Mouse (Mus musculus) midbrain, embryonic 15.5 days (tissue): Measurements from ENCODE around the gene Gm5741. TPM values are rescaled to one million over a fixed set of nuclear protein-coding genes. Genes with fewer than 3 reads are reported as not detected.
"Not testable (repeated sequence)": the region's sequence is repeated elsewhere in the genome, so short reads cannot be mapped to it uniquely, and the experiment has no call there.

ENCODE experiments used
- ATAC-seq: fragments of 200-750 bp; cut with Nextera tagmentation; replicated peaks from 2 replicates; pipeline ENCODE4 v1.8.0; 2017; ENCODE audit warnings: moderate TSS enrichment
- H3K27ac ChIP-seq: fragments of 300-500 bp; sonication (generic); 2 replicates; pipeline ENCODE4 v1.5.1; 2015; ENCODE audit warnings: mild to moderate bottlenecking, inconsistent platforms
- H3K27me3 ChIP-seq: fragments of 300-500 bp; sonication (generic); replicated peaks from 2 replicates; pipeline ENCODE4 v1.6.1; 2015; ENCODE audit warnings: inconsistent platforms
- H3K36me3 ChIP-seq: fragments of 300-500 bp; sonication (generic); replicated peaks from 2 replicates; pipeline ENCODE4 v1.6.1; 2015; ENCODE audit warnings: inconsistent platforms
- H3K4me1 ChIP-seq: fragments of 300-500 bp; sonication (generic); 2 replicates; pipeline ENCODE4 v1.6.1; 2015; ENCODE audit warnings: inconsistent platforms
- H3K4me2 ChIP-seq: fragments of 300-500 bp; sonication (generic); 2 replicates; pipeline ENCODE4 v1.6.1; 2015; ENCODE audit warnings: inconsistent platforms, mild to moderate bottlenecking, moderate library complexity
- H3K4me3 ChIP-seq: fragments of 300-500 bp; sonication (generic); 2 replicates; pipeline ENCODE4 v1.5.1; 2015; ENCODE audit warnings: mild to moderate bottlenecking, inconsistent platforms
- H3K9ac ChIP-seq: fragments of 300-500 bp; sonication (generic); 2 replicates; pipeline ENCODE4 v1.6.1; 2015; ENCODE audit warnings: mild to moderate bottlenecking, inconsistent platforms
- H3K9me3 ChIP-seq: fragments of 300-500 bp; sonication (generic); 2 replicates; pipeline ENCODE4 v1.6.1; 2016; ENCODE audit warnings: inconsistent platforms
- WGBS: fragments of 180-500 bp; shearing (Covaris S2); methylation state at CpG from one replicate; pipeline ENCODE4 v1.1.7; 2015; ENCODE audit warnings: mixed read lengths; 5-methylcytosine and 5-hydroxymethylcytosine counted together
- polyA plus RNA-seq: library from polyadenylated mRNA; unstranded; fragments of >200 nt; fragmentation: Nextera tagmentation; extraction: Ambion mirVana; gene quantifications from 2 replicates; pipeline ENCODE4 v1.2.1, GENCODE M21; 2015

The Gm5741 gene
- polyA plus RNA-seq, 1 experiment from 2014 or later = 0.89 TPM

DNA sequence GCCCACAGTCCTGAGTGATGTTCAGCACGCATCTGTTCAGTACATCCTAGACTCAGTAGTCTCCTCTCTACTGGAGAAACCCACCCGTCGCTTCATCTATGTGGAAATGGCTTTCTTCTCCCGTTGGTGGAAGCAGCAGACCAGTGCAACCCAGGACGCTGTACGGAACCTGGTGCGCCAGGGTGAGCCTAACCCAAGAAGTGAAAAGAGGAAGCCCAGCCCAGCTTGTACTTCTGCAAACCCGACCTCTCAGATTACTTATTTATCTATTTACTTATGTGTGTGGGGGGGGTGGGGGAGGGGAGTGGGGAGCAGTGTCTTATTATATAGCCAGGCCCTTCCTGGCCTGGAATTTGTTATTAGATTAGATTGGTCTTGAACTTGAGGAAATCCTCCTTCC, 16.9 kb upstream of the Gm5741 start:
- H3K27me3 ChIP-seq = no peaks in the 10 kb centered on the region
- H3K36me3 ChIP-seq = peaks cover 7% of the 10 kb centered on the region; the same call in 1 of the 2 replicates
- H3K27ac ChIP-seq = no peak overlapping the region
- no peak overlapping the region for H3K4me2 ChIP-seq
- WGBS = 92% methylated on average over 8 of the region's 8 CpGs
- H3K9ac ChIP-seq = no peak overlapping the region
- no peak for ATAC-seq
- peaks cover 33% of the 10 kb centered on the region for H3K4me1 ChIP-seq
- H3K9me3 ChIP-seq = no peaks in the 10 kb centered on the region
- H3K4me3 ChIP-seq = no peak overlapping the region

DNA sequence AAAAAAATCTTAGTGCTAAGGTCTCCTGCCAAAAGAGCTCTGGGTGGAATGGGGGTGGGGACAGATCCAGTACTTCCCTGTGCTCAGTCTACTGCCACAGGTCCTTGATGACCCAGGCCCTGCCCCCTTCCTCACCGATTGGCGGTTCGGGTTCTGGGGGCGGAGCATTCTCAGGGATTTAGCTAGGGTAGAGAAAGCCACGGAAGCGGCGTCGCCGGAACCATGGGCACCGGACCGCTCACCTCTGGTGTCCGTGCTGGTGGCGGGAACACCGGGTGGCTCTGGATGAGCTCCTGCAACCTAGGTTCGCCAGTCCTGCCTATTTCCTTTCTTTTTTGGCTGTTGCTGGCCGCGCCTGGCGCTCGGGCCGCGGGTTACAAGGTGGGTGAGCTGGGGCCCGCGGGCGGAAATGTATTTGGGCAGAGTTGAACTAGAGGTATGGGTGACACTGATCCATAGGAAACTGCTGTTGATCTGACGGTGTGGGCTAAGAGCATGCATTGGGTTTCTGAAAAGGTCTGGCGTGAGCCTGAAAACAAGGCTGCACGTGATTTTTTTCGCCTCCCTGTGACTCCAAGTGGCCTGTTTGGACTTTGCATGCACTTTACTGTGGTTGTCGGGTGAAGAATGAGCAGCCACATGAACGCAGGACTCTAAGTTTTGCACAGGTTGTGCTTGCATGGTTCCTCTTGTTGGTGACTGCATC, 15.5 kb upstream of the Gm5741 start, which contains the start of gene Man2b1:
Man2b1 (plus strand) TSS at position 163 of the 706 bp plus-strand sequence.
- Histone ChIP-seq H3K4me2 (peak within 1 kb of the TSS; percentile 98), H3K9ac (peak within 1 kb of the TSS; percentile 65), H3K36me3 (peaks cover 7% of the 10 kb centered on the region; the same call in 1 of the 2 replicates), H3K27ac (no peak within 1 kb of the TSS), H3K4me1 (peaks cover 37% of the 10 kb centered on the region), H3K4me3 (peak within 1 kb of the TSS; percentile 68), H3K9me3 (no peaks in the 10 kb centered on the region), H3K27me3 (no peaks in the 10 kb centered on the region)
- ATAC-seq = peak; percentile 85
- WGBS = under 1% methylated on average over 30 of the region's 30 CpGs

DNA sequence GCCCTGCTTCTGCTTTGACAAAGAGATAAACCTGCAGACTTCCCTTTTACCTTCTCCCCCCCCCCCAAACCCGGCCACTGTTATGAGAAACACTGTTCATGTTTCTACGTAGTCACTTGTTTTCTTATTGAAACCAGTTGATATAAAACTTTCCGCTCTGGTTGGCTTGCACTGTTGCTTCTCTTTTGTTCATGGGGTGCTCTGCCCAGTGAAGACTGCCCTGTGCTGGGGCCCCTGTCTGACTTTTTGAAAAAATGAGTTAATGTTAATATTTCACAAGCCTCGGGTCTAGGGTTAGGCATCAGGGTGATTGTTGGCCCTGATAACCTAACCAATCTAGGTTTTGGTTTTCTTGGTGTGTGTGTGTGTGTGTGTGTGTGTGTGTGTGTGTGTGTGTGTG, 14.4 kb upstream of the Gm5741 start:
- not testable (repeated sequence) for H3K36me3 ChIP-seq, H3K4me3 ChIP-seq, ATAC-seq, H3K27ac ChIP-seq, H3K27me3 ChIP-seq, H3K9ac ChIP-seq, H3K9me3 ChIP-seq
- WGBS = 89% methylated on average over 4 of the region's 4 CpGs
- Histone ChIP-seq H3K4me1 (peaks cover 37% of the 10 kb centered on the region), H3K4me2 (peak overlapping the region; percentile 98; the same call in 1 of the 2 replicates)

DNA sequence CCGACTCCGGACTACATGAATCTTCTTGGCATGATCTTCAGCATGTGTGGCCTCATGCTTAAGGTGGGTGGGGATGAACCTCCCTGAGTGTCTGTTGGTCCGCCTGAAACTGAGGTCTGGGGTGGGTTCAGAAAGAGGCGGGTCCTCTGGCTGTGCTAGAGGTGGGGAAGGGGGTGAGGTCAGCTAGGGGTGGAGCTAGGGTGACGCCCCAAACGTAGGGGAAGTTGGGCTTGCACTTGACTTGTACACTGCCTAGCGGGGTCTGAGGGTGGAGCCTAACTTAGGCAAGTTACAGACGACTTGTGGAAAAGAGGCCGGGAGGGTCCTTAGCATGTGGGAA, 13.4 kb upstream of the Gm5741 start, which contains the start of gene Wdr83:
Wdr83 (minus strand) TSS at position 91 of the 340 bp plus-strand sequence.
- peak; percentile 34 for ATAC-seq
- H3K27ac ChIP-seq = peak within 1 kb of the TSS; percentile 83
- WGBS = 1% methylated on average over 9 of the region's 9 CpGs

DNA sequence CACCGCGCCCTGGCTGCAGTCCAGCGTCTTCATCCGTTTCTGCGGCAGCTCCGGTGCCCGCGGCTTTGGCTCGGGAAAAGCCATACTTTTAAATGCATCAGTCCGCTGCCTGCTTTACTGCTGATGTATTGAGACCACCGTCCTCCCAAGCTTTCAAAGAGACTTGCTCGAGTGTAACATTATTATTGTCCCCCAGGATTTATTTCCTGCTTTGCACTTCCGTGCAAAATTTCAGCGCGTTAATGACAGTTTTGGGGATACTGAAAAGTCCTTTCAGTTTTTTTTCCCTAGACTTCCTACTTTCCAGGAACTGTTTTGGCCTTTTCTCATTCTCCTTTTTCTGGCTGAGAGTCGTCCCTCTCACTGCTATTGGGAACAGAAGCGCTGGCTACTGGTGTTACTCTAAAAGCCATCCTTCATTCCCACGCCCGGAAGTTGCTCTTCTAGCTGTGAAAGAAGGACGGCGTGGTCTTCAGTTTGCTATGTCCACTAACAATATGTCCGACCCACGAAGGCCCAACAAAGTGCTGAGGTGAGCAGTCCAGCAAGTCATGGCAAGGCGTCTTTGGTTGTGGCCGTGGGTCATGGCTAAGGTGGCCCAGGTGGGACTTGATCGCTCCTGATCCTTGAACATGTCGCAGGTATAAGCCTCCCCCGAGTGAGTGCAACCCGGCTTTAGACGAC, 12.9 kb upstream of the Gm5741 start, which contains the start of gene Wdr83os:
Wdr83os (plus strand) TSS at position 209 of the 684 bp plus-strand sequence.
- ATAC-seq = peak; percentile 19

More for the DNA sequence above, 13.4 kb upstream of the Gm5741 start, which contains the start of gene Wdr83:
- peaks cover 37% of the 10 kb centered on the region for H3K4me1 ChIP-seq
- peaks cover under 1% of the 10 kb centered on the region; the same call in 1 of the 2 replicates for H3K36me3 ChIP-seq
- H3K9me3 ChIP-seq = no peaks in the 10 kb centered on the region
- H3K27me3 ChIP-seq = no peaks in the 10 kb centered on the region
- peak within 1 kb of the TSS; percentile 88 for H3K9ac ChIP-seq
- peak within 1 kb of the TSS; percentile 88 for H3K4me3 ChIP-seq
- H3K4me2 ChIP-seq = peak within 1 kb of the TSS; percentile 98

DNA sequence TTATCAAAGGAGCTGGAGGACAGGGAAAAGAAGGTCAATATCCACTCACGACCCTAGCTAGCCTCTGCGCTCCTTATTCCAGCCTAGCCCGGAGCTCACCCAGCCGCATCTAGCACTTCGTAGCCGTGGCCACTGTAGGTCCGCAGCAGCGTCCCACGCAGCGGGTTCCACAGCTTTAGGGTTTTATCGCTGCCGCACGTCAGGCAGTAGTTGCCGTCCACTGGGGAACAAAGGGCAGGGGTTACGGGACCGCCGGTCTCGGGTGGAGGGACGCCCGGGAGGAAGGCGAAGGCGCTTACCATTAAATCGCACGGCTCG, 12.4 kb upstream of the Gm5741 start:
- peak overlapping the region; percentile 88 for H3K4me3 ChIP-seq
- H3K27ac ChIP-seq = peak overlapping the region; percentile 83
- H3K4me2 ChIP-seq = peak overlapping the region; percentile 98
- H3K36me3 ChIP-seq = peaks cover 5% of the 10 kb centered on the region; the same call in 1 of the 2 replicates
- ATAC-seq = no peak
- H3K9me3 ChIP-seq = no peaks in the 10 kb centered on the region
- no peaks in the 10 kb centered on the region for H3K27me3 ChIP-seq
- WGBS = under 1% methylated on average over 25 of the region's 25 CpGs
- H3K4me1 ChIP-seq = peaks cover 37% of the 10 kb centered on the region
- H3K9ac ChIP-seq = peak overlapping the region; percentile 88

More for the DNA sequence above, 12.9 kb upstream of the Gm5741 start, which contains the start of gene Wdr83os:
- Histone ChIP-seq H3K4me1 (peaks cover 37% of the 10 kb centered on the region), H3K4me3 (peak within 1 kb of the TSS; percentile 88), H3K4me2 (peak within 1 kb of the TSS; percentile 98), H3K27me3 (no peaks in the 10 kb centered on the region), H3K9ac (peak within 1 kb of the TSS; percentile 88), H3K9me3 (no peaks in the 10 kb centered on the region), H3K36me3 (peaks cover 2% of the 10 kb centered on the region; the same call in 1 of the 2 replicates), H3K27ac (peak within 1 kb of the TSS; percentile 83)
- under 1% methylated on average over 30 of the region's 30 CpGs for WGBS

DNA sequence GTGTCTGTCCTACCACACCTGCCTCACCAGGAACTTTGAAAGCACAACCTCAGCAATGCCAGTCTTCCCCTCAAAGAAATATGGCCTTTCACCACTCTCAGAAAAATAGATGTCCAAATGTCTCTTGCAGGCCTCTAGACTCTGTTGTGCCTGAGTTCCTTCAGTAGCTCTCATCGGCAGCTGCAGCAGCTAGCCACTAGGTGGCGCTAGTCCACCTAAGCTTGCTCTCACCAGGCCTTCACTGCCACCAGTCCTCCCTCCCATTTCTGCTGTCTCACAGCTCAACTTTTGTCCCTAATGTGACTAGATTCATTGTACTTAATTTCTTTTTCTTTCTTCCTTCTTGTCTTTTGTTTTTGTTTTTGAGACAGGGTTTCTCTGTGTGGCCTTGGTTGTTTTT, 9.2 kb upstream of the Gm5741 start:
- Histone ChIP-seq H3K9me3 (no peaks in the 10 kb centered on the region), H3K4me1 (peaks cover 32% of the 10 kb centered on the region), H3K27me3 (no peaks in the 10 kb centered on the region), H3K9ac (no peak overlapping the region), H3K36me3 (peaks cover 19% of the 10 kb centered on the region), H3K27ac (no peak overlapping the region), H3K4me3 (no peak overlapping the region), H3K4me2 (no peak overlapping the region)
- no peak for ATAC-seq
- 0% methylated on average over 2 of the region's 2 CpGs for WGBS

DNA sequence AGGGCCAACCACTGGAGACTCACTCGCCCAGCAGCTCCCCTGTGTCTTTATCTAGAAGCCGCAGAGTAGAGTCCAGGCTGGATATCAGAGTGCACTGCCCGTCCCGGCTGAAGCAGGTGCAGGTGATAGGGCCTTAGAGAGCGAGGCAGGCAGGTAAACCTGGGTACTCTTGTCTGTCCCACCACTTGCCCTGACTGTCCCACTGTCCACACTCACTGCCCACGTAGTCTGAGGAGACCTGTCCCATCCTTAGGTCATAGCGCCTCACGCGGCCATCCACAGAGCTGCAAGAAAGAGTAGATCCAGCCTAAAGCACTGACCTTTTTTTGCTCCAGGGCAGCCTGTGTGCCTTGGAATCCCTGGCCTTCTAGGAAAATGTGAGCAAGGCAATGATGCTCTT, 8.2 kb upstream of the Gm5741 start:
- no peak overlapping the region for H3K4me2 ChIP-seq
- H3K36me3 ChIP-seq = peaks cover 19% of the 10 kb centered on the region
- no peak overlapping the region for H3K27ac ChIP-seq
- no peaks in the 10 kb centered on the region for H3K9me3 ChIP-seq
- peaks cover 27% of the 10 kb centered on the region for H3K4me1 ChIP-seq
- no peak for ATAC-seq
- H3K9ac ChIP-seq = no peak overlapping the region
- H3K27me3 ChIP-seq = no peaks in the 10 kb centered on the region
- H3K4me3 ChIP-seq = no peak overlapping the region
- WGBS = 74% methylated on average over 9 of the region's 9 CpGs

DNA sequence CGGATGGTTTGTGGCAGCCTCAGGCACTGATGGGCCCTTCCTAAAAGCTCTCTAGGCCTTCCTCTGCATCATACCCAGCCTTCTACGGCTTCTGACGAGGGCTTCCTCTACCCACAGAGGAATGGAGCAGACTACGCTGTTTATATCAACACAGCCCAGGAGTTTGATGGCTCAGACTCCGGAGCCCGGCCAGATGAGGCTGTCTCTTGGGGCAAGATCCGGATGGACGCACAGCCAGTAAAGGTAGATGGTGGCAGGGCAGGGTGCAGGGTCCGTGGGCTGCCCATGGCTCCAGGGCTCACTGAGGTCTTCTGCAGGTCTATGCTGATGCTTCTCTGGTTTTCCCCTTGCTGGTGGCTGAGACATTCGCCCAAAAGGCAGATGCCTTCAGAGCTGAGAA, 6.8 kb upstream of the Gm5741 start:
- no peak overlapping the region for H3K4me3 ChIP-seq
- peaks cover 26% of the 10 kb centered on the region for H3K4me1 ChIP-seq
- no peak for ATAC-seq
- 93% methylated on average over 10 of the region's 10 CpGs for WGBS
- H3K27me3 ChIP-seq = no peaks in the 10 kb centered on the region
- no peak overlapping the region for H3K27ac ChIP-seq
- no peak overlapping the region for H3K9ac ChIP-seq
- no peak overlapping the region for H3K4me2 ChIP-seq
- no peaks in the 10 kb centered on the region for H3K9me3 ChIP-seq
- peaks cover 19% of the 10 kb centered on the region for H3K36me3 ChIP-seq

DNA sequence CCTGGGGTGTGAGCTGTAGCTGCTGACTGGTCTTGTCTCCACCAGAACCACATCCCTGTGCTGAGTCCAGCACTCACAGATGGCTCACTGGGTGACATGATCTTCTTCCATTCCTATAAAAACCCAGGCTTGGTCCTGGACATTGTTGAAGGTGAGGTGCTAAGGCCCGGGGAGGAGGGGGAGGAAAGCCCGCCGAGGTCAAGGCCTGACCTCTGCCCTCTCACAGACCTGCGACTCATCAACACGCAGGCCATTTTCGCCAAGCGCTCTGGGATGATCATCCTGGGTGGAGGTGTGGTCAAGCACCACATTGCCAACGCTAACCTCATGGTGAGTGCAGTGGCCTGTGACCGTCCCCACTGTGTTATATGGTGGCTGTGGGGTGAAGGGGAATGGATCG, 6.4 kb upstream of the Gm5741 start:
- no peak overlapping the region for H3K27ac ChIP-seq
- H3K4me1 ChIP-seq = peaks cover 22% of the 10 kb centered on the region
- H3K4me3 ChIP-seq = no peak overlapping the region
- H3K9ac ChIP-seq = no peak overlapping the region
- H3K27me3 ChIP-seq = no peaks in the 10 kb centered on the region
- no peak for ATAC-seq
- H3K36me3 ChIP-seq = peaks cover 19% of the 10 kb centered on the region
- H3K4me2 ChIP-seq = no peak overlapping the region
- H3K9me3 ChIP-seq = no peaks in the 10 kb centered on the region
- 87% methylated on average over 10 of the region's 10 CpGs for WGBS

DNA sequence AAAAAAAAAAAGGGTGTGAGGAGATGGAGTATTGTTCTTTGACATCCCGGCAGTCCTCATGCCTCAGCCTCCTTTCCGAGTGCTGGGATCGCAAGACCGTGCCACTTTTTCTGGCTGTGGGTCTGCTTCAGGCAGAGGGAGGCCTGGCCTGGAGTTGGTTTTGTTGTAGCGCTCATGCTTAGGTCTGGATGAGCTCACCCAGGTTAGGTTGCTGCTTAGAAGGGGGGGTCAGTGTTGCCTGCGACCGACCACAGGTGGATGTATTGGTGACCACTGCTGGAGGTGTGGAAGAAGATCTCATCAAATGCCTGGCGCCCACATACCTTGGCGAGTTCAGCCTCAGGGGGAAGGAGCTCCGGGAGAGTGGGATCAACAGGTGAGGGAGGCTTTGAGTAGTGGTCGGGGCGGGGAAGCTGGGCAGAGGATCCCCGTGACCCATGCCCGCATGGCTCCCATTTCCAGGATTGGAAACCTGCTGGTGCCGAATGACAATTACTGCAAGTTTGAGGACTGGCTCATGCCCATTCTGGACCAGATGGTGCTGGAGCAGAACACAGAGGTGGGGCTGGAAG, 5.3 kb upstream of the Gm5741 start:
- Histone ChIP-seq H3K27me3 (no peaks in the 10 kb centered on the region), H3K9ac (no peak overlapping the region), H3K9me3 (no peaks in the 10 kb centered on the region), H3K36me3 (peaks cover 19% of the 10 kb centered on the region), H3K27ac (no peak overlapping the region), H3K4me1 (peaks cover 22% of the 10 kb centered on the region), H3K4me2 (no peak overlapping the region; the same call in 1 of the 2 replicates), H3K4me3 (0 out of 2 replicates have a peak overlapping the region, but pooled peaks have one; percentile 79)
- ATAC-seq = no peak
- 93% methylated on average over 15 of the region's 15 CpGs for whole genome bisulfite sequencing

DNA sequence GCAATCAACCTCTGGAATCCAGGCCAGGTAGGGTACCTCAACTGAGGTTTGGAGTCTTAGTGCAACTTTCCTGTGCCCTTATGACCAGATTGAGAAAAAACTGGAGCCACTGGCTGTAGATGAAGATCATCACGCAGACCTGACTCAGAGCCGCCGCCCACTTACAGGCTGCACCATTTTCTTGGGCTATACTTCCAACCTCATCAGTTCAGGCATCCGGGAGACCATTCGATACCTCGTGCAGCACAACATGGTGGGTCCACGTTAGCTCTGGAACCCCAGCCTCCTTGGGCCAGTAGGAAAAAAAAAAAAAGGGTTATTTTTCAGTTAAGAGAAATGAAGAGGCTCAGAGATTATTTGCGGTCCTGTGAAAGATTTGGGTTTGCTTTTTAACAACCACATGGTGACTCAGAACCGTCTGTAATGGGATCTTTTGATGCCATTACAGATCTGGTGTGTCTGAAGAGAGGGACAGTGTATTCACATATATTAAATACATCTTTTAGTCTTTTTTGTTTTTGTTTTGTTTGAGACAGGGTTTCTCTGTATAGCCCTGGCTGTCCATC, 4.7 kb upstream of the Gm5741 start:
- H3K4me1 ChIP-seq = peaks cover 22% of the 10 kb centered on the region
- no peak for ATAC-seq
- WGBS = 42% methylated on average over 9 of the region's 9 CpGs
- no peaks in the 10 kb centered on the region for H3K9me3 ChIP-seq
- H3K4me2 ChIP-seq = peak overlapping the region; percentile 76
- H3K4me3 ChIP-seq = peak overlapping the region; percentile 79
- peak overlapping the region; percentile 90 for H3K27ac ChIP-seq
- peak overlapping the region; percentile 70 for H3K9ac ChIP-seq
- H3K27me3 ChIP-seq = no peaks in the 10 kb centered on the region
- H3K36me3 ChIP-seq = peaks cover 19% of the 10 kb centered on the region
